Mouse (Mus musculus): Measurements from ENCODE around the gene Scnn1b.

Scnn1b gene

DNA sequence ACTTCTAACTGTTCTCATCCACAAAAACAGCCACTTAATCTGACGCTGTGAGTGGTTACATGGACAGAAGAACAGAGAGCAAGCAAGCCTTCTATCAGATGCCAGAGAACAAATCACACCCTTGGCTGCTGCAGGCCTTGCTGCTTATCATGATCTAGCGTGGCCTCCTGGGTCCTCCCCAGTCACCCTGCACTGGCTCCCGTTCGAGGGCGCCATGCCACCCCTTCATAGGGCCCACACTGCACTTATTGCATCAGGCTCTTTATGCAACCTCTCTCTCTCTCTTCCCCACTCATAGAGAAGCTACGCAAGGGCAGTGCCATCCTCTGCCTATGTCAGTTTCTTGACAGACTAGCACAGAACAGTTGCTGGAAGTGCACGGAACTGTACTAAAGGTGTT, 101.3 kb downstream of the Scnn1b start:
- DNase-seq (ENCODE audit: low spot score) = no peak

Data from ovary, postnatal 14 days (tissue).